Mouse (Mus musculus) hindbrain, embryonic 13.5 days (tissue): ENCODE measurements around the gene Gm12184. TPM values are rescaled to one million over a fixed set of nuclear protein-coding genes. Genes with fewer than 3 reads are reported as not detected.

ENCODE experiments used
- polyA plus RNA-seq: library from polyadenylated mRNA; unstranded; fragments of >200 nt; fragmentation: Nextera tagmentation; extraction: Ambion mirVana; gene quantifications from 2 replicates; pipeline ENCODE4 v1.2.1, GENCODE M21; 2015

The Gm12184 gene
- polyA plus RNA-seq, 1 experiment from 2014 or later, result 4.4 TPM

Other genes with a start within 250 kb of the Gm12184 start
- gene Rack1, start 26.3 kb downstream of the Gm12184 start, polyA plus RNA-seq, result 444 and 448 TPM in 2 replicates
- 7.5 TPM in 2 replicates for gene Trim41, start 9.3 kb downstream of the Gm12184 start, polyA plus RNA-seq
- 1.0 and 2.8 TPM in 2 replicates for gene Trim7, start 515 bp downstream of the Gm12184 start, polyA plus RNA-seq
- 2.7 and 2.8 TPM in 2 replicates for gene Irgm1, start 45.0 kb upstream of the Gm12184 start, polyA plus RNA-seq
- gene Gm5431, start 75.6 kb upstream of the Gm12184 start, polyA plus RNA-seq, result 0.13 and 0.16 TPM in 2 replicates
- 1.9 and 2.2 TPM in 2 replicates for gene Psme2b, start 119.5 kb upstream of the Gm12184 start, polyA plus RNA-seq
- not detected in 2 replicates for gene Olfr56, start 152.2 kb upstream of the Gm12184 start, polyA plus RNA-seq
- 0.16 and 0.31 TPM in 2 replicates for gene 9930111J21Rik1, start 152.7 kb upstream of the Gm12184 start, polyA plus RNA-seq
- not detected in 2 replicates for gene Gm12185, start 165.6 kb upstream of the Gm12184 start, polyA plus RNA-seq
- gene Tgtp1, start 167.5 kb upstream of the Gm12184 start, polyA plus RNA-seq, result 0.08 TPM in 1 of 2 replicates, not detected in the other
- 0.25 and 0.28 TPM in 2 replicates for gene 9930111J21Rik2, start 224.6 kb upstream of the Gm12184 start, polyA plus RNA-seq
- not detected in 2 replicates for gene Tgtp2, start 237.6 kb upstream of the Gm12184 start, polyA plus RNA-seq
- 0.66 and 0.98 TPM in 2 replicates for gene Ifi47, start 249.9 kb upstream of the Gm12184 start, polyA plus RNA-seq